23 mouse cellular contexts compared by ENCODE assay signal in genomic region chr10:90579970-90580369, GRCm38 (mm10).
A peak's percentile ranks its signal among the peaks of the same experiment; 100 is the strongest.
DNase-seq lines count a peak whose midpoint lies in the region; ATAC-seq and TF ChIP-seq lines count a peak whose summit lies in the region.
"Had no signal": no experiment of that assay in that cellular context is flagged by ENCODE, and none has a peak within 500 bp of the region (broad histone marks: within the 10 kb centered on the region; RNA-seq: fewer than 3 reads in every experiment).

No protein-coding gene starts in this region.

- no peak overlapping the region for H3K9ac ChIP-seq in forebrain, postnatal 0 days
- no peak overlapping the region for H3K9ac ChIP-seq in hindbrain, postnatal 0 days (replicated peaks; ENCODE audit: low read length)
- H3K9ac ChIP-seq in hindbrain, embryonic 12.5 days, result no peak overlapping the region
- H3K9ac ChIP-seq in midbrain, postnatal 0 days (replicated peaks; ENCODE audit: low read length, poor library complexity, severe bottlenecking), result no peak overlapping the region
- H3K9ac ChIP-seq in midbrain, embryonic 15.5 days, result no peak overlapping the region
- H3K9ac ChIP-seq: embryonic facial prominence, embryonic 13.5 days; forebrain, embryonic 13.5 days; hindbrain, embryonic 14.5 days had no signal

- H3K4me2 ChIP-seq in forebrain, postnatal 0 days (ENCODE audit: low read depth), result peak overlapping the region; percentile 30
- peak overlapping the region; percentile 80 for H3K4me2 ChIP-seq in hindbrain, postnatal 0 days (ENCODE audit: low read depth, low read length)
- no peak overlapping the region for H3K4me2 ChIP-seq in hindbrain, embryonic 12.5 days (replicated peaks)
- peak overlapping the region; percentile 24; the same call in 1 of the 2 replicates for H3K4me2 ChIP-seq in midbrain, postnatal 0 days (ENCODE audit: low read depth, low read length, poor library complexity, severe bottlenecking)
- no peak overlapping the region for H3K4me2 ChIP-seq in midbrain, embryonic 15.5 days
- H3K4me2 ChIP-seq: embryonic facial prominence, embryonic 13.5 days; heart, embryonic 11.5 days had no signal

- intact Hi-C loops in gastrocnemius, adult 2 months (cut with DNase I), result no loop called here

- no peak for DNase-seq in forebrain, postnatal 0 days
- no peak for DNase-seq in forebrain, embryonic 10.5 days (ENCODE audit: extremely low spot score, low spot score)
- no peak for DNase-seq in hindbrain, postnatal 0 days (ENCODE audit: low spot score)
- DNase-seq in midbrain, postnatal 0 days (ENCODE audit: low spot score), result no peak
- DNase-seq in gastrocnemius, adult 2 months, result no peak
- DNase-seq: adrenal gland, adult 8-10 months; adrenal gland, postnatal 36 days; B cell, adult 2 months; cerebellum, adult 11 months; cerebellum, adult 8-10 months; cerebellum, postnatal 14 days; gastrocnemius, postnatal 14 days; heart, adult 2 months had no signal

- no peaks in the 10 kb centered on the region; the same call in 1 of the 2 replicates for H3K36me3 ChIP-seq in forebrain, postnatal 0 days (ENCODE audit: insufficient read depth)
- H3K36me3 ChIP-seq in forebrain, embryonic 10.5 days (replicated peaks), result no peaks in the 10 kb centered on the region
- H3K36me3 ChIP-seq in hindbrain, postnatal 0 days (ENCODE audit: insufficient read depth, low read length), result no peaks in the 10 kb centered on the region
- no peaks in the 10 kb centered on the region for H3K36me3 ChIP-seq in hindbrain, embryonic 12.5 days
- H3K36me3 ChIP-seq in midbrain, postnatal 0 days (ENCODE audit: insufficient read depth, low read length), result no peaks in the 10 kb centered on the region
- H3K36me3 ChIP-seq in midbrain, embryonic 15.5 days (replicated peaks), result no peaks in the 10 kb centered on the region
- H3K36me3 ChIP-seq: embryonic facial prominence, embryonic 13.5 days; G1E had no signal

- no peaks in the 10 kb centered on the region for H3K9me3 ChIP-seq in forebrain, postnatal 0 days (ENCODE audit: low read length)
- H3K9me3 ChIP-seq in forebrain, embryonic 10.5 days, result no peaks in the 10 kb centered on the region
- H3K9me3 ChIP-seq in hindbrain, postnatal 0 days (ENCODE audit: low read length), result no peaks in the 10 kb centered on the region
- H3K9me3 ChIP-seq in hindbrain, embryonic 12.5 days (replicated peaks), result no peaks in the 10 kb centered on the region
- H3K9me3 ChIP-seq in midbrain, postnatal 0 days (ENCODE audit: low read length), result no peaks in the 10 kb centered on the region
- H3K9me3 ChIP-seq in midbrain, embryonic 15.5 days, result no peaks in the 10 kb centered on the region
- H3K9me3 ChIP-seq: embryonic facial prominence, embryonic 13.5 days; forebrain, embryonic 13.5 days had no signal

- no peak for ATAC-seq in forebrain, postnatal 0 days
- ATAC-seq in hindbrain, postnatal 0 days, result no peak
- ATAC-seq in hindbrain, embryonic 12.5 days (ENCODE audit: low FRiP score), result no peak
- no peak for ATAC-seq in midbrain, postnatal 0 days (ENCODE audit: low FRiP score)
- ATAC-seq in midbrain, embryonic 15.5 days (replicated peaks), result no peak
- ATAC-seq: CD4-positive, CD25-positive, alpha-beta regulatory T cell, adult 4 months; forebrain, embryonic 13.5 days; inflammation-experienced regulatory T-cells, adult 6 months; intestine, postnatal 0 days had no signal

- no peak overlapping the region for H3K27ac ChIP-seq in forebrain, postnatal 0 days (ENCODE audit: low read depth, low read length)
- no peak overlapping the region for H3K27ac ChIP-seq in forebrain, embryonic 10.5 days
- H3K27ac ChIP-seq in hindbrain, postnatal 0 days, result no peak overlapping the region
- no peak overlapping the region for H3K27ac ChIP-seq in hindbrain, embryonic 12.5 days
- no peak overlapping the region for H3K27ac ChIP-seq in midbrain, postnatal 0 days (ENCODE audit: low read depth, low read length)
- no peak overlapping the region for H3K27ac ChIP-seq in midbrain, embryonic 15.5 days
- H3K27ac ChIP-seq in gastrocnemius, adult 2 months, result no peak overlapping the region
- H3K27ac ChIP-seq: embryonic facial prominence, embryonic 13.5 days; forebrain, embryonic 13.5 days; heart, adult 2 months; hindbrain, embryonic 14.5 days had no signal

- WGBS in forebrain, postnatal 0 days, result 81% methylated on average over 5 of the region's 5 CpGs
- 80% methylated on average over 5 of the region's 5 CpGs for WGBS in forebrain, embryonic 10.5 days
- 82% methylated on average over 5 of the region's 5 CpGs for WGBS in hindbrain, postnatal 0 days
- 88% methylated on average over 5 of the region's 5 CpGs for WGBS in hindbrain, embryonic 12.5 days
- 89% methylated on average over 5 of the region's 5 CpGs for WGBS in midbrain, postnatal 0 days
- 80% methylated on average over 5 of the region's 5 CpGs for WGBS in midbrain, embryonic 15.5 days

- peaks cover 5% of the 10 kb centered on the region for H3K4me1 ChIP-seq in forebrain, postnatal 0 days (ENCODE audit: insufficient read depth)
- peaks cover 39% of the 10 kb centered on the region for H3K4me1 ChIP-seq in forebrain, embryonic 10.5 days
- H3K4me1 ChIP-seq in hindbrain, postnatal 0 days (ENCODE audit: insufficient read depth, low read length), result no peaks in the 10 kb centered on the region
- H3K4me1 ChIP-seq in hindbrain, embryonic 12.5 days, result peaks cover 6% of the 10 kb centered on the region; the same call in 1 of the 2 replicates
- H3K4me1 ChIP-seq in midbrain, postnatal 0 days (ENCODE audit: insufficient read depth, low read length), result no peaks in the 10 kb centered on the region
- 0 out of 2 replicates have a peak, but pooled peaks cover 5% of the 10 kb centered on the region for H3K4me1 ChIP-seq in midbrain, embryonic 15.5 days

- no peak for TF ChIP-seq CTCF in forebrain, postnatal 0 days (IDR thresholded peaks at IDR 0.05; ENCODE audit: low read depth)
- no peak for TF ChIP-seq CTCF in hindbrain, postnatal 0 days (IDR thresholded peaks at IDR 0.05; ENCODE audit: low read depth)
- TF ChIP-seq CTCF in midbrain, postnatal 0 days (IDR thresholded peaks at IDR 0.05), result no peak
- TF ChIP-seq CTCF in gastrocnemius, adult 2 months (IDR thresholded peaks at IDR 0.05), result no peak

- H3K4me3 ChIP-seq in forebrain, postnatal 0 days (ENCODE audit: low read depth, low read length), result no peak overlapping the region
- no peak overlapping the region for H3K4me3 ChIP-seq in forebrain, embryonic 10.5 days
- H3K4me3 ChIP-seq in hindbrain, postnatal 0 days (ENCODE audit: low read length), result no peak overlapping the region
- no peak overlapping the region for H3K4me3 ChIP-seq in hindbrain, embryonic 12.5 days
- H3K4me3 ChIP-seq in midbrain, postnatal 0 days (ENCODE audit: low read depth, low read length), result no peak overlapping the region
- no peak overlapping the region for H3K4me3 ChIP-seq in midbrain, embryonic 15.5 days
- H3K4me3 ChIP-seq in gastrocnemius, adult 2 months, result no peak overlapping the region
- H3K4me3 ChIP-seq: embryonic facial prominence, embryonic 13.5 days; forebrain, embryonic 13.5 days; heart, adult 2 months had no signal

- H3K27me3 ChIP-seq in forebrain, postnatal 0 days (ENCODE audit: insufficient read depth, low read length), result no peaks in the 10 kb centered on the region
- H3K27me3 ChIP-seq in forebrain, embryonic 10.5 days (ENCODE audit: poor library complexity, severe bottlenecking), result no peaks in the 10 kb centered on the region
- H3K27me3 ChIP-seq in hindbrain, postnatal 0 days (ENCODE audit: insufficient read depth, low read length), result no peaks in the 10 kb centered on the region
- no peaks in the 10 kb centered on the region for H3K27me3 ChIP-seq in hindbrain, embryonic 12.5 days
- no peaks in the 10 kb centered on the region for H3K27me3 ChIP-seq in midbrain, postnatal 0 days (ENCODE audit: insufficient read depth, low read length)
- H3K27me3 ChIP-seq in midbrain, embryonic 15.5 days (replicated peaks), result no peaks in the 10 kb centered on the region
- H3K27me3 ChIP-seq: forebrain, embryonic 13.5 days had no signal

Comparison
In these comparisons a context has a peak if more than half of its experiments do, and no peak if none do; other contexts are left out.
1. H3K4me2 ChIP-seq: peak in forebrain, postnatal 0 days (single experiment), hindbrain, postnatal 0 days (single experiment) and midbrain, postnatal 0 days (single experiment); none in hindbrain, embryonic 12.5 days (single experiment) and midbrain, embryonic 15.5 days (single experiment).